Mouse (Mus musculus): ENCODE results near the gene Coro1b. TPM values are rescaled to one million over a fixed set of nuclear protein-coding genes. Genes with fewer than 3 reads are reported as not detected.
A peak's percentile ranks its signal among the peaks of the same experiment; 100 is the strongest.
"Not testable (repeated sequence)": the region's sequence is repeated elsewhere in the genome, so short reads cannot be mapped to it uniquely, and the experiment has no call there.

The Coro1b gene
- total RNA-seq, 2 experiments from 2014 or later = 77.0 to 97.3 TPM

DNA sequence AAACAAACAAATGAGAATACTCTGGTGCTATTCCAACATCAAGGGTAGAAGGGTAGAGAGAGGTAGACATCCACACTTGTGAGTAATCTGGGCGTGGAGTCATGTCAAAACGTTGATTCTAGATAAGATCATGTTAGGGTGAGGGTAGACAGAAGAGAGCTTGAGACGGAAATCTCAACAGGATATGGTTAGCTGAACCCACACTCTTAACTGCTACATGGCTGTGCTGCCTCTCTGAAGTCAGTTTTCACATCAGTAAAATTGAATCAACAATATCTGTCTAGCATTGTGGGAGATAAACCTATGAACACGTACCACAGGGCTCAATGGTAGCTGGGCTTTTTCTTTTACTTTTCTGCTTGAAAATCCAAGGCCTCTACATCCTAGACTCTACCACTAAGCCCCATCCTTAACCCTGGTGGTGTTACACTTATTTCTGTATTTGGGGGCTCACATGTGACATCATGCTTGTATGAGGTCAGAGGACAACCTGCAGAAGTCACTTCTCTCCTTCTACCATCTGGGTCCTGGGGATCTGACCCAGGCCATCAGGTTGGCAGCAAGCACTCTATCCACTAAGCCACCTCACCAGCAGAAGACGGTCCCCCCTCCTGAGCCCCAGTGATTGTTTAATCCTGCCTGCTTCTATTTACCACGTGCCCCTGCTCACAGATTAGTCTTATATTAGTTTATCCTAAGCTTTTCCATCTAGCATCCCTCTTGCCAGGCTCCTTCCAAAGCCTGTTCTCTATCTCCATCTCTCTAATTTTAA lies 28.5 kb upstream of the Coro1b start:
- DNase-seq (ENCODE audit: low spot score in 2 of 2) = no peak

GRCm38 (mm10) chr19:4120496-4120895 lies 27.9 kb upstream of the Coro1b start:
- DNase-seq (ENCODE audit: low spot score in 2 of 2) = no peak

DNA sequence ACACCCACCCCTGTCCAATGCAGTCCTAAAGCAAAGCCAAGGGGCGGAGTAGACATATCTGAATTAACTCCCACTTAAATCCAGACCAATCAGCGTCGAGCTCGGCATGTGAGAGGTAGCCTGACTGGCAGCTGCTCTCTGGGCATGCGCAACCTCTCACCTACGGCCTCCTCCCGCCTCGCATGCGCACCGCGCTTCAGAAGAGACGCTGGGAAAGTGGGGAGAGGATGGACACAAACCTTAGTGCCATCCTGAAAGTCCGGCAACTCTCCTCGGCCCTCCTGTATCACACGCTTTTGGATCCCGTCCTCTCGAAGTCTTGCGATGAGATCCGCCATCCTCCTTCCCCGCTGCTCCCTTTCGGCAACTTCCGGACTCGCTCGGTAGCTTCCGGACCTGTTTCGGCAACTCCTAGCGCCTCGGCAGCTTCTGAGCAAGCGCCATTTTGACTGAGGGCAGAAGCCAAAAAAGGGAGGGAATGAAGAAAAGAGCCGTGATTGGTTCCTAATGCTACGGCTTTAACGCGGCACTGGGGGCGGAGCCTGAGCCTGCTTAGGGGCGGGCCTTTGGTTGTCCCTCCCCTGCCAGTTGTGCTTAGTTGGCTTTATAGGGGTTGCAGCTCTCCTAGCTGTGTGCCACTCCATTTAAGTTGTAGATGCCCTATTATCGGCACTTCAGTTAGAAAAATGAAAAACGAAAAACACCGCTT lies 27.2 kb upstream of the Coro1b start:
- peak; percentile 96 to 99 for DNase-seq (ENCODE audit: low spot score in 2 of 2)

GRCm38 (mm10) chr19:4121896-4122295 lies 26.5 kb upstream of the Coro1b start:
- not testable (repeated sequence) for DNase-seq (ENCODE audit: low spot score in 2 of 2)

GRCm38 (mm10) chr19:4122411-4123370 lies 25.7 kb upstream of the Coro1b start:
- DNase-seq (ENCODE audit: low spot score in 2 of 2) = no peak

DNA sequence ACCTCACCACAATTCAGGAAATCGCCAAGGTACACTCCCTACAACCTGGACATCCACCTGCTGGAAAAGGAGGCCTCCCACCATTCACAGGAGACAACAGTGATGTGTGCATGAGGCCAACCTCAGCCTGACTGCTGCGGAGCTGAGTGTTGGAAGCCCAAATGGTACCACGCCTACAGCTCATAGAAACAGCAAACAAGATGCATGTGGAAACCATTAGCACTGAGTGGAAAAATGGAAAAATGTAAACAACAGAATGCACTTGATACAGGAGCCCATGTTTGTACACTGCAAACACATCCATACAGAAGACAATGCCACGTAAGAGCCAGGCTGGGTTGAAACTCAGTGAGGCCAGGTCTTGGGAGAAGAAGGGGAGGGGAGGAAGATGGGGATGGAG lies 24.0 kb upstream of the Coro1b start:
- DNase-seq (ENCODE audit: low spot score in 2 of 2) = no peak

DNA sequence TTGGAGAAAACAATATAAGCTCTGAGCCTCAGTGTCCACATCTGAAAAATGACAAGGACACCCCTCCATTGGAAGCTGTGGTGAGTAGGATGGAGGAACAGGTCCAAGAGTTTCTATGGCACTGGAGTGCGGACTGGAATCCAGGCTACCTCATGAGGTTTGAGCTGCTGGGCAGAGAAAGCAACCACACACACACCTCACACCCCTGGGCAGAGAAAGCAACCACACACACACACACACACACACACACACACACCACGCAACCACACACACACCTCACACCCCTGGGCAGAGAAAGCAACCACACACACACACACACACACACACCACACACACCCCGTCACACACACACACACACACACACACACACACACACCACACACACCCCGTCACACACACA lies 23.2 kb upstream of the Coro1b start:
- DNase-seq (ENCODE audit: low spot score in 2 of 2) = not testable (repeated sequence)

DNA sequence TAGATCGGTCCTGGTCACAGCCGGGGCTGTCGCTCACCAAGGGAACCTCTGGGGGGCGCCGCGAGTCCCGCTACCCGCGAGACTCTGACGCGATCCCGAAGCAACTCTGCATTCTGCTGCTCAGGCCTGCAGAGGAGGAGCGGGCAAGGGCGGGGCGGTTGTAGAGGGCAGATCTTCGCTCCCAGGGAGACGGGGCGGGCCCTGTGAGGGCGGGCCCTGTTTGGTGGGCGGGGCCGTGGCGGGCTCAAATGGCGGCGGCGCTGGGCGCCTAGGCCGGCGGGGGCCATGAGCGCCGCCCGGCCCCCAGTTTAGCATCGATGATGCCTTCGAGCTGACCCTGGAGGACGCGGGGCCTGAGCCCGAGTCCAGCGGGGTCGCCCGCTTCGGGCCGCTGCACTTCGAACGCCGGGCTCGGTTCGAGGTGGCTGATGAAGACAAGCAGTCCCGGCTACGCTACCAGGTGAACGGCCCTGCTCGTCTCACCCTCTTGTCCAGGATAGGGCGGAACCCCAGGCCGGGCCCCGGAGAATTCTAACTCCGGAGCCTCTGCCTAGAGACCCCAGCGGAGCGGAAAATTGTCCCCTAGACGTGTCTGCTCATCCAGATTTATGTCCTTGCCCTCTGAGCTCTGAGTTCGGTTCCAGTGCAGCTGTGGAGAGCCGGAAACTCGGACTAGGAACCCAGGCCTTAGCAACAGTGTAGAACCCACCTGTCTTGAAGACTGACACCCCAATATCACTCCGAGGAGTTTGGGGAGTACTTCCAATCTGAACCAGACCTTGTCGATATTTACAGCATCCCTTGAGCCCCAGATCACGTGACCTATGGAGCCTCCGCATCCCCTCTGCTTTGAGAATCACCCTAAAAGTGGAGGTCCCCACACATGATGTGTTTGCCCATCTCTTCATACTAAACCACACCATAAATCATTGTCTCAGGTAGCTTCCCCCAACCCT lies 22.4 kb upstream of the Coro1b start, which contains the start of gene Aip:
TSS of gene Aip (minus strand) at position 118 of the 956 bp plus-strand sequence.
- peak; percentile 98 to 99 for DNase-seq (ENCODE audit: low spot score in 2 of 2)

DNA sequence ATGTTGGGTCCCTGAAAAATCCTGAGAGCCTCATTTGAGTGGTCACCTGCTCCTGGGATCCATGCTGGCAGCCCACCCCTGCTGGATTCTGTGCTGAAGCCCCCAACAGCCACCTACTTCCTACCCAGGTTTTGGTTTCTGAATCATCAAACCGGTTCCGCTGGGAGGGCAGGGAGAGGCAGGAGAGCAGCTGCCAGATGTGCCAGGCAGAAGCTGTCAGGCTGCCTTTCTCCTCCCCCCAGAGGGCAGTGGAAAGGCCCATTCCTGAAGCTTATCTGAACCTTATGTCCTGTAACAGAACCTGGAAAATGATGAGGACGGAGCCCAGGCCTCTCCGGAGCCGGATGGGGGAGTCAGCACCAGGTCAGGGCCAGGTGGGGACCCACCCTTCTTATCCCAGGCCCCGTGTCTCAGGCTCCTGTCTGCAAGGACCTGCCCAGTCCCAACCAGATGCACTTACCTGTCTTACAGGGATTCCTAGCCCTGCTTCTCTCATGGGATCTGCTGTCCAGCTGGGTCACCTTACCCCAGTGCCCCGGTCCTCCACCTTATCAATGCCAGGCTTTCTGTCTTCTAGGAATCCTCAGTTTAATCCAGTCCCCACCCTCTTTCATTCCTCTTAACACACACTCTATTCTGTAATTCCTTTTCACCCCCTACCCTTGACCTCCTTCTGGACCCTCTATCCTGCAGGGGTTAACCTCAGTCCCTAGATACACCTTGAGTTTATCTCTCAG lies 21.5 kb upstream of the Coro1b start:
- no peak for DNase-seq (ENCODE audit: low spot score in 2 of 2)

- no peak for DNase-seq (ENCODE audit: low spot score in 2 of 2)
Observed at GRCm38 (mm10) chr19:4129462-4129861, 19.0 kb upstream of the Coro1b start.

DNA sequence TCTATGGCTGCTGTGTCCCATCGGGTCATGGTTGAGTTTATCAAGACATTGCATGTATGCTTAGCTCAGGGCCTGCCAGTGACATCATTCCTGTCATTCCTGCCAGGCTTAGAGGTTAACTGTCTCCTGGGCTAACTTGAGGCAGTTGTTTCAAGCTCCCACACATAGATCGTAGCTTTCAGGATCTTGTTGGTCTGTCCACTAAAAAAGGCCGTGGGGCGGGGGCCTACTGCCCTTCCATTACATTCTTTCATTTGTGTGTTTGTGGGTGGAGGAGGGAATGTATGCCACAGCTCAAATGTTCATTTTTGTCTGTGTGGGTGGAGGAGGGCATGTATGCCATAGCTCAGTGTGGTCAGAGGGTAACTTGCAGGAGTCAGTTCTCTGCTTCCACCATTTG lies 18.3 kb upstream of the Coro1b start:
- no peak for DNase-seq (ENCODE audit: low spot score in 2 of 2)

DNA sequence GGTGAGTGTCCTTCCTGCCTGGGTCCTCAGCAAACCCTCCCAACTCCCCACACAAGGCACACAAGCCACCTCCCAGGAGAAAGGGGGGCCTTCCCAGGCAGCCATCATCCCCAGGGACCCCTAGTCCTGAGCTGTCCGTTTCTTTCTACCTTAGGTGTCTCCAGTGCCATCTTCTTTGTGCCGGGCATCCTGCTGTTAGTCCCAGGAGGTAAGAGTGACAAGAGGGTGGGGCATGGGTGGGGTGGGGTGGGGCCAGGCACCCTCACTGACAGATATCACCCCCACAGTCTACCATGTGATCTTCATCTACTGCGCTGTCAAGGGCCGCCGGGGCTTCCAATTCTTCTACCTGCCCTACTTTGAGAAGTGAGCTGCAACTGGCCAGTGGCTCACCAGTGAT lies 17.3 kb upstream of the Coro1b start:
- DNase-seq (ENCODE audit: low spot score in 2 of 2) = no peak

GRCm38 (mm10) chr19:4131768-4132167 lies 16.7 kb upstream of the Coro1b start:
- DNase-seq (ENCODE audit: low spot score in 2 of 2) = no peak

DNA sequence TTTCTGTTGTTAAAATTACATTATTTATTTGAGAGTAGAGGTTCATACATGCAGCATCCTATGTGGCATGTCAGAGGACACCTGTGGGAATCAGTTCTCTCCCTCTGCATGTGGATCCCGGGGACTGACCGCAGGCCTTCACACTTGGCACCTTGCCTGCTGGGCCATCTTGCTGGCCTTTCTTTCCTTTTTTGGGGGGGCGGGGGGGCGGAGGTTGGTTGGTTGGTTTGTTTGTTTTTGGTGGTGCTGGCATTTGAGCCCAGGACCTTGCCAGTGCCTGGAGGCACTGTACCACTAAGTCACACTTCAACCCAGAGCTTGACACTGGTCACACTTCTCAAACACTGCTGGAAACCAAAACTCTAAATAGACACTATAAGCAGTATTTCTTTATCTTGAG lies 14.1 kb upstream of the Coro1b start:
- no peak for DNase-seq (ENCODE audit: low spot score in 2 of 2)

DNA sequence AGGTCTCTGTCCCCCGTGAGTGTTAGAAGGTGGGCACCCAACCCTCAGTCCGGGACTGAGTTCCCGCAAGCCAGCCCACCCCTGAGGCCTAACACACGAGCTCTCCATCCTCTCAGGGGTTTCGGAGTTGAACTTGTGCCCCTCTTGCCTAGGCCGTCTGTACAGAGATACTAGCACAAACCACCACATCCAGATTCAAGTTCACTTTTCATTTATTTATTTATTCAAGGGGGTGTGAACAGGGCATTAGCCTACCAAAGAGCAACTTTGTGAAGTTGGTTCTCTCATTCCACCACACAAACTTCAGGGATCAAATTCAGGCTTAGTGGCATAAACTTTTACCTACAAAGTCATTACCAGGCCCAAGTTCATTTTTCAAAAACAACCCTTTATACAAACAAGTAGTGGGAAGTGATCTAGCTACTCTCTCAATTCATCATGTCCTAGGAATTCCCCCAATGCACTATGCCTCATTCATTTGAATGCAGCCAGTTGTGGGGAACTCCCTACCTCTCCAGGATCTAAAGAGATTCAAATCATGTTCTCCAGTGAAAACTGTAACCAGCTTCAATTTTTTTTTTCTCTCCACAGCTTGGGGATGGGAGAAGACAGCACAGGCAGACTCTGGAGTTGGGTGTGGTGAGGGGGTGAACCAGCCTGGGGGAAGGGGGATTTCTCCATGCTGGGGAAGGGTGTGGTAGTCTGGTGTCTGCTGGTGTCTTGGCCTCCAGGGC lies 13.0 kb upstream of the Coro1b start:
- DNase-seq (ENCODE audit: low spot score in 2 of 2) = not testable (repeated sequence)

- not testable (repeated sequence) for DNase-seq (ENCODE audit: low spot score in 2 of 2)
Observed at GRCm38 (mm10) chr19:4135963-4136345, 12.5 kb upstream of the Coro1b start.

DNA sequence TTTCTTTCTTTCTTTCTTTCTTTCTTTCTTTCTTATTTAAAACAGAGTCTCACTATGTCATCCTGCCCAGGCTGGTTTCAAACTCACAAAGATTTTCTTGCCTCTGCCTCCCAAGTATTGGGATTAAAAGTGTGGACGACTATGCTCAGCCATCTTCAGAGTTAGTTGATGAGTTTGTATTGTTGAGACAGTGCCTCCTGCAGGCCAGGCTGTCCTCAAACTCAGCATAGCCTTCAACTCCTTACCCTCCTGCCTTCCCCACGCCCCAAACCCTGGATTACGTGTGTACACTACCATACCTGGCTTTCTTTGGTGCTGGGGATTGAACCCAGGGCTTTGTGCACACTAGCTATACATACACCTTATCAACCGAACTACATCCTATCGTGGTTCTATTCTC lies 12.0 kb upstream of the Coro1b start:
- DNase-seq (ENCODE audit: low spot score in 2 of 2) = no peak

DNA sequence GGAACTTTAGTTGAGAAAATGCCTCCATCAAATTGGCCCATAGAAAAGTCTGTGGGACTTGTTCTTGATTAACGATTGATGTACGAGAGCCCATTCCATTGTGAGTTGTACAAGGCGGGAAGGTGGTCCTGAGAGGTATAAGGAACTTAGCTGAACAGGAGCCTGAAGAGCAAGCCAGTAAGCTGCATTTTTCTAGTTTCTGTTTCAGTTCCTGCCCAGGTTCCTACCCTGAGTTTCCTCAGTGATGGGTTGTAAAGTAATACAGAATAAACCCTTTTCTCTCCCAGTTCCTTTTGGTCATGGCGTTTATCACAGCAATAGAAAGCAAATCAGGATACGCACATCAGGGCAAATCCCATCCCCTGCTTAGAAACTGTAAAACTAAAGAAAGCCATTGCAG lies 10.5 kb upstream of the Coro1b start:
- DNase-seq (ENCODE audit: low spot score in 2 of 2) = no peak

GRCm38 (mm10) chr19:4139446-4139845 lies 9.0 kb upstream of the Coro1b start, which contains the start of gene Gpr152:
Gene Gpr152, plus strand, starts transcription at chr19:4139787.
- no peak for DNase-seq (ENCODE audit: low spot score in 2 of 2)
